ENCODE assay signal across 8 mouse cellular contexts in genomic region chr4:149277571-149277970, GRCm38 (mm10). TPM values are rescaled to one million over a fixed set of nuclear protein-coding genes. Genes with fewer than 3 reads are reported as not detected.
DNase-seq lines count a peak whose midpoint lies in the region; ATAC-seq and TF ChIP-seq lines count a peak whose summit lies in the region.

No protein-coding gene starts in this region.

- H3K27ac ChIP-seq in lung, embryonic 15.5 days = peak overlapping the region; percentile 16; the same call in 1 of the 2 replicates
- H3K27ac ChIP-seq in forebrain, embryonic 16.5 days (ENCODE audit: low read length) = peak overlapping the region; percentile 33; the same call in 1 of the 2 replicates
- no peak overlapping the region for H3K27ac ChIP-seq in intestine, postnatal 0 days (ENCODE audit: low read depth, low read length)

- 36% methylated on average over 4 of the region's 4 CpGs for WGBS in lung, embryonic 15.5 days
- WGBS in lung, adult 2 months = 35% methylated on average over 4 of the region's 4 CpGs
- WGBS in forebrain, embryonic 16.5 days = 59% methylated on average over 4 of the region's 4 CpGs
- 24% methylated on average over 4 of the region's 4 CpGs for WGBS in intestine, postnatal 0 days

- H3K36me3 ChIP-seq in lung, embryonic 15.5 days = peaks cover 22% of the 10 kb centered on the region
- peaks cover 21% of the 10 kb centered on the region for H3K36me3 ChIP-seq in forebrain, embryonic 16.5 days (ENCODE audit: control insufficient read depth, insufficient read depth)
- H3K36me3 ChIP-seq in intestine, postnatal 0 days (ENCODE audit: control insufficient read depth, insufficient read depth) = peaks cover 28% of the 10 kb centered on the region

- ATAC-seq in lung, embryonic 15.5 days (ENCODE audit: borderline replicate concordance, extremely low read depth, low FRiP score, low TSS enrichment) = peak; percentile 62; the same call in 1 of the 2 replicates
- peak; percentile 81 for ATAC-seq in forebrain, embryonic 16.5 days
- peak; percentile 81 for ATAC-seq in intestine, postnatal 0 days
- ATAC-seq in megakaryocyte, adult 5-6 weeks (ENCODE audit: poor library complexity, severe bottlenecking) = no peak

- no peak for DNase-seq in lung, adult 2 months
- peak; percentile 47 for DNase-seq in retina, embryonic 14.5 days (ENCODE audit: low spot score)
- no peak for DNase-seq in thymus, postnatal 0 days (ENCODE audit: low spot score)
- DNase-seq in left cerebral cortex, adult 11 months (ENCODE audit: low spot score) = no peak

- peak overlapping the region; percentile 18 for H3K4me2 ChIP-seq in lung, embryonic 15.5 days
- H3K4me2 ChIP-seq in forebrain, embryonic 16.5 days (ENCODE audit: low read length) = no peak overlapping the region; the same call in 1 of the 2 replicates
- peak overlapping the region; percentile 37; the same call in 1 of the 2 replicates for H3K4me2 ChIP-seq in intestine, postnatal 0 days (replicated peaks; ENCODE audit: low read depth)

- H3K27me3 ChIP-seq in lung, embryonic 15.5 days = no peaks in the 10 kb centered on the region
- no peaks in the 10 kb centered on the region for H3K27me3 ChIP-seq in forebrain, embryonic 16.5 days (replicated peaks; ENCODE audit: control insufficient read depth, insufficient read depth, low read length)
- H3K27me3 ChIP-seq in intestine, postnatal 0 days (replicated peaks; ENCODE audit: control insufficient read depth, insufficient read depth, low read length) = no peaks in the 10 kb centered on the region

- TF ChIP-seq POLR2A in lung, adult 2 months (IDR thresholded peaks at IDR 0.05; ENCODE audit: borderline replicate concordance, extremely low read depth, low read depth, low read length) = no peak

- no peaks in the 10 kb centered on the region for H3K9me3 ChIP-seq in lung, embryonic 15.5 days
- 0 out of 2 replicates have a peak, but pooled peaks cover 2% of the 10 kb centered on the region for H3K9me3 ChIP-seq in forebrain, embryonic 16.5 days (ENCODE audit: control insufficient read depth, low read length)
- no peaks in the 10 kb centered on the region for H3K9me3 ChIP-seq in intestine, postnatal 0 days (ENCODE audit: control insufficient read depth)

- no peak for TF ChIP-seq CTCF in lung, adult 2 months (IDR thresholded peaks at IDR 0.05; ENCODE audit: insufficient read depth, low read length)
- TF ChIP-seq CTCF in intestine, postnatal 0 days (IDR thresholded peaks at IDR 0.05; ENCODE audit: low read depth) = no peak

- no peak overlapping the region for H3K9ac ChIP-seq in lung, embryonic 15.5 days
- H3K9ac ChIP-seq in forebrain, embryonic 16.5 days (replicated peaks; ENCODE audit: low read depth, low read length) = no peak overlapping the region
- no peak overlapping the region for H3K9ac ChIP-seq in intestine, postnatal 0 days (ENCODE audit: low read depth, low read length)

- peaks cover 15% of the 10 kb centered on the region for H3K4me1 ChIP-seq in lung, embryonic 15.5 days
- peaks cover 5% of the 10 kb centered on the region for H3K4me1 ChIP-seq in lung, adult 2 months (ENCODE audit: control insufficient read depth, insufficient read depth, low read length)
- peaks cover 11% of the 10 kb centered on the region for H3K4me1 ChIP-seq in forebrain, embryonic 16.5 days (replicated peaks; ENCODE audit: control insufficient read depth, insufficient read depth, low read length)
- 0 out of 2 replicates have a peak, but pooled peaks cover 4% of the 10 kb centered on the region for H3K4me1 ChIP-seq in intestine, postnatal 0 days (replicated peaks; ENCODE audit: control insufficient read depth, insufficient read depth, low read length)

- H3K4me3 ChIP-seq in lung, embryonic 15.5 days = no peak overlapping the region
- no peak overlapping the region for H3K4me3 ChIP-seq in lung, adult 2 months (replicated peaks; ENCODE audit: extremely low read depth, low read depth, low read length)
- H3K4me3 ChIP-seq in forebrain, embryonic 16.5 days (replicated peaks; ENCODE audit: low read length) = no peak overlapping the region
- H3K4me3 ChIP-seq in intestine, postnatal 0 days (ENCODE audit: low read depth, low read length) = no peak overlapping the region

RNA-seq across cellular contexts. Expression of gene Kif1b, which starts 29.9 kb away (rescaled TPM):
- 34.4 and 36.5 TPM in 2 replicates for polyA plus RNA-seq in lung, embryonic 15.5 days (2015; fragmentation: Nextera tagmentation; extraction: Ambion mirVana)
- 32.0 and 43.8 TPM in 2 replicates for polyA plus RNA-seq in lung, adult 2 months (2012; rRNA removed)
- polyA plus RNA-seq in forebrain, embryonic 16.5 days (2015; fragmentation: Nextera tagmentation; extraction: Ambion mirVana) = 125 and 131 TPM in 2 replicates
- 15.2 and 18.1 TPM in 2 replicates for polyA plus RNA-seq in intestine, postnatal 0 days (2015; fragmentation: Nextera tagmentation; extraction: Ambion mirVana)
- 25.6 and 26.3 TPM in 2 replicates for total RNA-seq in megakaryocyte, adult 5-6 weeks (2015)
- total RNA-seq in megakaryocyte, adult 5-6 weeks (2017) = 30.2 and 37.3 TPM in 2 replicates
- polyA plus RNA-seq in thymus, postnatal 0 days (2015; fragmentation: Nextera tagmentation; extraction: Ambion mirVana) = 9.8 and 10.5 TPM in 2 replicates
